Mouse (Mus musculus): ENCODE measurements at regions not wholly inside any gene's neighbourhood (a gene's known extent, or its start where the extent isn't known, plus 50 kb on each side); places are given as distances from the start of the nearest gene placed in this dataset.

DNA sequence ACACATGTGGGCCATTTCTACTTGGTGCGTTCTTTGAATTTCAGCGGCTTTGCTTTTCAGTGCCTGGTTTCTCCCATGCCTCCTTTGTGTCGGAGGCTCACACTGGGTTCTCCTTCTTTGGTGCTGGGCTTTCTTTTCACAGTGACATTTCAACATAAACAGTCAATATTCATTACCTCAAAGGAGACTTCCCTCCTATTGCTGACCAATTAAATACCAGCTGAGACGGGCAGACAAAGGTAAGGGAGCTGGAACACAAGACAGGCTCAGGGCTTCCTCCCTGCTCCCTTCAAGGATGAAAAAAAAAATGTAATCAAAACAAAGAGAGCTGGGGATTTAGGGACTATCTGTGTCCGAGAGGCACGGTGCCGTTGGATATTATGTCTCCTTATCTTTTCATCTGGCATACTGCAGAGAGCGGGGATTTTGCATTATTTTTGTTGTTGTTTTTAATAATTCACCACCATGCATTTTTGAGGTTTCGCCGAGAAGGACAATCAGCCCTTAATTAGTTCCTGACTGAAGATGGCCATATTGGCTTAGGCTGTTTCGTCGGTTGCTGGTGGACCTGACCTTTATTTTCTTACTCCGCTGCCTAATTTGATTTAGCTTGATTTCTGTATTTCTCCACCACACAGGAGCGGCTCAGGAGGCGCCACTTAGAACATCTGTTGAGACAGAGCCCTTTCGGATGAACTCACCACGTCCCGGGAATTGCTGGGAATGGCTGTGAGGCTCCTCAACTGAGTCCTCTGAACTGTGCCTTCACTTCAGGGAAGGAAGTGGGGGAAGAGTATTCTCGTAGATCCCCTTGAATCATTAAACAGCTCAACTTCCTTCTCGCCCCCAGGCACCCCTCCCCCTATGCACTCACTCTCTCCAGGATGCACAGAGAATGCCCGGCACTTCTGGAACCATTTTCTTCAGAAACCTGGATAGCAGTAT, 373.9 kb downstream of the Nr2f2 start:
- DNase-seq: no peak

DNA sequence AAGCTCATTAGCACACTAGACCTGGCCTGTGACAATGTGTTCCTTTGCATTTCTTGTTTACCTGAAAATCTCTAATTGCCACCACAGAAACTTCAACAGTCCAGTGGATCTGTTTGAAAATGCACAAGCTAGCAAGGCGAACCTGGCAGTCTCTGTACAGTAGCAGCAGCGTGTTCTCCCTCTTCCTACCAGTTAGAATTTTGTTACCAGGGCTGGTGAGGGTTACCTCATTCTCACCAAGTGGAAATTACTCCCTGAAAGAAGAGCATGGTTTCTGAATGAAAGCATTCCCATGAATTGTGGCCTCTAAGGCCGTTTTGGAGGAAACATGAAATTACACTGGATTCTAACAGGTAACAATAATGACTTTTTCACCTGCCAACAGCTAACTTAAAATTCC, 374.6 kb downstream of the Nr2f2 start:
- DNase-seq: no peak

DNA sequence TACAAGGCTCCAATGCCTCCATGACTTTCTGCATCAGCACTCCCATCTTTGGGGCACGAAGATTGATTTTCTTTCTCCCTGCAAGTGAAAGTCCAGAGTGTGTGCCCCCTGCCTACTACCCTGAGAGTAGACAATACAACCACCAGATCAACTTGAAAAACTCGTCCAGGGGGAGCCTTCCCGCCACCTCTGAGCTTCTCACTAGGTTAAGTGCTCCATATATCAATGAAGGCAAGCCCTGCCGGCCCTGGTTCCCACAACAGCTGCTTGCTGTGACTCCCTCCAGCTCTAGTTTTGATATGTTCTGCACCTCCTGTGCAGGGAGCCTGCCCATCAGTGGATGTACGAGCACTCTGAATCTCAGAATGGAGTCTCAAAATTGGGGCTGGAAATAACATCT, 377.8 kb downstream of the Nr2f2 start:
- no peak for DNase-seq

DNA sequence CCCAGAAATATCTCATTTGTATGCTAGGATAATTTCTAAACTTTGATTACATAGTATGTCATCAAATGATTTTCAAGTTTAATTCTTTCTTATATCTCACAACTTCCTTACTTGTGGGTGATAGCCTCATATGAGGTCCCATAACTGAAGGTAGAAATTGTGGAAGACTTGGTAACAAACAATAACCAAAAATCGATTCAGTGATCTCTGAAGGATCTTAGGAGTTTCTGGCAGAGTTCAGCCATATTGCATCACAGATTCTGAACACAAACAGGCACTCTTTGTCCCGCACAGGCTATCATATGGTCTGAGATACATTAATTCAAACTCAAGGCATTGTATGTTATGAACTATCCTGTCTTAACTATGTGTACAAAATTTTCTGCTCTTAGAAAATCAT, 385.2 kb downstream of the Nr2f2 start:
- DNase-seq: no peak

DNA sequence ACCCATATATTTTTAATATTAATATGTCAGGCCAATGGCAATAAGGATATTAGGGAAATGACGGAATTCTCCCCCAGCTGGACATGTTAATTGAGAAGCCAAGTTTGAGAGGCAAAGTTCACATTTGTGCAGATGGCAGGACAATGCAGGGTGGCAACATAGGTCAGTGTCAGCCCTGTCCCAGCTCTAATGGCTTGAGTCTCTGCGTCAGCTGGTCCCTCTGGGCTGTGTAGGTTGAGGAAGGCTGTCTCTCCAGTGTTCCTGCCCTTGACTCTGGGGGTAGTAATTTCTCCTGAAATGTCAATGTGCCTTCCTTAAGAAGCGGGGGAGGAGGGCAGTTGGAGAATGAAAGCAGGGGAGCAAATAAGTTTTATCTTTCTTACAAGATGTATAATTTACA, 390.2 kb downstream of the Nr2f2 start:
- no peak for DNase-seq

DNA sequence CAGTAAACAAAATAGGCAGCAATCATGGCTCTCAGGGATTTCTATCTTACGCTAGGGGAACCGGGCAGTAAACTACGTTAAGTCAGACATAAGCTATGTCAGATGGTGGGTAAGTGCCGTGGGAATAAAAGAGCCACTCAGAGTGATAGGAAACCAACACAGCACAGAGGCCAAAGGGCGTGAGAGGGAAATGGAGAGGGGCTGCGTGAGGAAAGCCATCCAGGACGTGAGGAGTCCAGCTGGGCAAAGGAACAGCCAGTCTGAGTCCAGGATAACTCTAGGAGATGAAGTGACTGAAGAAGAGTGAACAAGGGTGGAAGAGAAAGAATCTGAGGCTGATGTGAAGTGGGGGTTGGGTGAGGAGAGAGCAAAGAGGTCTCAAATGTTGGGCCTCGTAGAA, 402.5 kb downstream of the Nr2f2 start:
- no peak for DNase-seq

DNA sequence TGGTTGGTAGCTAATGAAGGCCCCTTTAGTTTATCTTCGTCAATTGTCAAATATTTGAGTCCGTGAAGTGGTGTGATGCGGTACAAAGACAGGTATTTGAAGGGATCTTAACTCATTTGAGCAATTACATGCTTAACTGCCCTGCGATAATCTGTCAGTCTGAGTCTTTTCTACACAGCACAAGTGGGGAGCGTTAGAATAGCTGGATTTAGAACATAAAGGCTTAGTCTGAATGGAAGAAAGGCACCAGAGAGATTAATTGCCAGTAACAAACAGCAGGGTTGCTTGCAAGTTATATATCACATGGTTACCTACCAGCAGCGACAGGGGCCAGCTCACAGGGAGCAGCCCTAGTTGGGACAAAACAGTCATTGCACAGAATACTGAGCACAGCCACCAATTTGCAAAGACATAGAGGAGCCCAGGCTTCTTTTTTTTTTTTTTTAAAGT, 416.3 kb downstream of the Nr2f2 start:
- DNase-seq: no peak

DNA sequence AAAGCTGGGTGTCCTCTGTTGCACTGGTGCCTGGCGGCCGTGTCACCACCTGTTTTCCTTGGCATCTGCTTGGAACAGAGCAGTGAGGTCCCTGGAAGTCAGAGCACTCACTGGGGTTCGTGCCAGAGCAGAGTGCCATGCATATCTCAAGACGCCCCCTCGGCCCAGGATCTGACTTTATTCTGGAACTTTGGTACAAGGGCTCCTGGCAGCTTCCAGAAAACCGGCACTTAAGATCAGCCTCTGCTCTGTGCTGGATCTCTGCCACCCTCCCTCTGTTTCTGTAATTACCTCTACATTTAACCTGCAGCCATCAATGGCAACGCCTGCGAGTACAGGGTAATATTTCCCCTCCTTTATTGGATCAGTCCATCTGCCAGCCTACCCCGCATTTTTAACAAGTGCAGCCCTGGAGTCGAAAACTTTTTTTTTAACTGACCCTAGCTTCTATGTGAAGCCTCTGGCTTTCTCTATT, 416.9 kb downstream of the Nr2f2 start:
- DNase-seq: no peak

DNA sequence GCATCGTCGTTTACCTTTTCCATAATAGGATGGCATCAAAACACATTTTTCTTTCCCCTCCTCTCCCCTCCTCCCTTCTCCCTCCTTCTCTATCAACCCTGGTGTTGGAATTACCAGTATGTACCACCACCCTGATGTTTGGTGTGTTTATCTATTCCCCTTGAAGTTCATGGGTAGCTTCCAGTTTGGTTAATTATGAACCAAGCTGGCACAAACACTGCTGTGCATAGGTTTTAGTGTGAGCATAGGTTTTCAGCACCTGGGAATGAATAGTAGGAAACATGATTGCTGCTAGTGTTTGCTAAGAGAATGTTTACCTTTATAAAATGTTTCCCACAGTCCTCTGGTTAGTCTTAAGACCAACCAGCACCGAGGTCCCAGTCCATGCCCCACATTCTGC, 420.1 kb downstream of the Nr2f2 start:
- DNase-seq: no peak

DNA sequence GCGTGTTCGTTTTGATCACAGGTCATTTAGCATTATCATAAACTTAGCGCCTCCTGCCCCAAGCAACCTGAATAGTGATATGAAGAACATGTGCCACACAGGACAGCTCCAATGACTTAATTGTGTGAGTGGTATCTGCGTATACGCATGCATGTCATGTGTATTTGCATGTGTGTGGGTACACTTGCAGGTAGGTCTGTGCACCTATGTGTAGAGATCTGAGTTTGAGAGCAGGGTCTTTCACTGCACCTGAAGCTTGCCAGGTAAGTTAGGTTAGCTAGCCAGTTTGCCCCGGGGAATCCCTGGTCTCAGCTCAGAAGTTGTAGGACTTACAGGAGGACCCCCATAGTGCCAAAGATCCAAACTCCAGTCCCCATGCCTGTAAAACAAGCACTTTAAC, 424.7 kb downstream of the Nr2f2 start:
- no peak for DNase-seq

DNA sequence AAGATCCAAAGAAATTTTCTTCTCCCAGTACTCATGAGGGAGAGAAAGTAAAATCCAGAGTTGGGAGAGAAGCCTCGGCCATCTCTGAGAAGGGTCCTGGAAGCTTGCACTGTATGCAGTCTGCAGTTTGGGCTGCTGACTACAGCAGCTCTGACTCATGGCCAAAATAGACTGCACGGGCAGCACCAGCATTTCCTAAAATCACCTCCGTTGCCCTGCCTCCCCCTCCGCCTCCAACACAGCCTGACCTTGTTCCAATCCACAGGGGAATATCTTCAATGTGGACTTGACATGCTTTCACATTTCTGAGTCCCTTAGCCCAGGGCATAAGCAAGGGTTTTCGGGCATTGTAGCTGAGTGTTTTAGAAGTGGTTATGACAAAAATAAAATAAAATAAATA, 441.3 kb downstream of the Nr2f2 start:
- no peak for DNase-seq

DNA sequence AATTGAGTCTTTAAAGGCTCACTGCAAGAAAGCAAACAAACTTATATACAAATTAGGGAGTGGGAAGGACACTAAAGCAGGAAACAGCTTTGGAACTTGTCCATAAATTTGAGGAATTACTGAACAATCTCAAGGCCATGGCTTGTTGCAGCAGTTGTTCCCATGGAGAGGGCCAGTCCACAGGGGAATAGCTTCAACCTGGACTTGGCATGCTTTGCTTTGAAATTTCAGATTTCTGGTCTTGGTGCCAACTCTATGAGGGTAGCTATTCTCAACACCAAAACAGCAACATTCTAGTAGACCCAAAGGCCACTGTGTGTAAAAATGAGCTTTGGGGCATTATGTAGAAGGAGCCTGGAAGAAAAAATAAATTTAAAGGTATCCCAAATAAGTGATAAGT, 442.0 kb downstream of the Nr2f2 start:
- DNase-seq: no peak

DNA sequence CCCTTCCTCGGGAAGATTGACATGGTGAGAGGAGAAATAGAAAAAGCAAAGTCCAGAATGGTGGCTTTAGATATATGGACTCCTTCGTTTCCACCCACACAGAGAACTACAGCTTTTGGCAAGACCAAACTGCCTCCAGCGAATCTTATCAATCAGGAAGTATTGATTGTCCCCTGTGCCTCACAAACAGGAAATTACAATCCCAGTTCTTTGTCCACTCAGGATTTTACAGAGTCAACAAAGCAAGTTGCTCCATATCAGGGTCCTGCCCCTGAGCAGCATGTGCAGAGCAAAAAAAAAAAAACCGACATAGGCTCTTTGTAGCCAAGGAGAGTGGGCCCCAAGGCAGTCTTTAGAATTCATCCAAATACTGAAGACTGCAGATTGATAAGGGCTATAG, 454.8 kb downstream of the Nr2f2 start:
- no peak for DNase-seq

DNA sequence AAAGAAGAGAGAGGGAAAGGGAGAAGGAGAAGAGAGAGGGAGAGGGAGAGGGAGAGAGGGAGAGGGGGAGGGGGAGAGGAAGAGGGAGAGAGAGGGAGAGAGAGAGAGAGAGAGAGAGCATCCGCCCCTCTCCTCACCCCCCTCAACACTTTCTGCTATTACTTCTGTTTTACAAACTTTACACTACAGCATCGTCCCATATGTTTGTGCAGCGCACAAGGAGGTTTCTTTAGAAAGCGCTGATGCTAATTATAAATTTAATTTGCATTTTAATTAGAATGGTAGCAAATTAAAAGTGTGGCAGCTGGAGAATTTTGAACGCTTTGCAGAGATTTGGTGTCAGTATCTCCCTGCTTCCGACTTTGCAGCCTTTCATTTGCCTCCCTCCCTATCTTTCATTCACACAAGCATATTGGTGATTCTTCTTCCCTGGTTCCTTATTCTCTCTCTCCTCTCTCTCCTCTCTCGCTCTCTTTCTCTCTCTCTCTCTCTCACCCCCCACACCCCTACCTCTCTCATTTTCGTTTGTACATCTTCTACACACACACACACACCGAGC, 476.0 kb downstream of the Nr2f2 start:
- DNase-seq: no peak

DNA sequence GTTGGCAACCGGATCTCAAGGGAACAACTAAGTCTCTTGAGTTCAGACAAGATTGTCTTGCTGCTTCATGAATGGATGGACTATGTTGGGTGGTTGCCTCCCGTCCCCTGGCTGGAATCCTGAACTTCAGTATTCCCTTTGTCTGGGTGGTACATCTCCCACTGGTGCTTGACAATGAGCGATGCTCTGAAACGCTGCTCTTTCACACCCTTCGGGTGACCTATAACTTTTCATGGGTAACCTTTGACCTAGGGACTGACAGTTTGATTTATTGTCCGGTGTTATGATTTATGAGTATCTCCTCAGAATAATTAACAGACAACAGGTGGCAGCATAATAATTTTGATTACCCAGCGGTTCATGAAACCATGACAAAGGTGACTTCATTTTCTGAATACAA, 478.3 kb downstream of the Nr2f2 start:
- DNase-seq: no peak

DNA sequence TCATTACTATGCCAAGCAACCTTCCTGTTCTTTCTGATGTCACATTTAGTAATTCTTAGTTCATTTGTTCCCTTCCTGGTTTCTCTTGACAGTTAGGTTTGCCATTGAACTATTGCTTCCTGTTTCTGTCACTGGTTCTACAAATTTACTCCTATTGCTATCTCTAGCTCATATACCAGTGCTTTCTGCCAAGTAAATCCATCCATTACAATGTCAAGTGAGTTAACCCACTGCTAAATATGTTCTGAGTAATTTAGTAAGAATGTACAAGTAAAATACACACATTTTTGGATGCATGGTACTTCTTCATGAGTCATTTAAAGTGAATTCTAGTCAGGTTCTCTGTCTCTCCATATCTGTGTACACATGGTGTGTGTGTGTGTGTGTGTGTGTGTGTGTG, 489.5 kb downstream of the Nr2f2 start:
- DNase-seq: no peak

DNA sequence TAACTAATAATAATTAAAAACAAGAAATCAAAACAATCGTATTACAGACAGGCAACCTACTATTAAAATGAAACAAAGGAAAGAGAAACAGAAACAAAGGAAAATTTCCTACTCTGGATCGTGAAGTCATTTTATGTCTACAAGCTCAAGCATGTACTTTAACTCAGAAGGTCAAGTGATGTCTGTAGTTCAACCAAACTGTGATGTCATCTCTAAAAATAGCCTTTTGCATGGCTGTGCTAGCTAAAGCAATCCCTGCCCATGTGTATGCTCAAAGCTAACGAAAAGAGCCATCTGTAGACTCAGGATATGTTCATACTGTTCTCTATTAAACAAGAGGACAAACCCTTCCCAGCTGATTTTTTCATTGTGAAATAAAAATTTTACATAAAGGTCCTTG, 500.7 kb downstream of the Nr2f2 start:
- DNase-seq: no peak

DNA sequence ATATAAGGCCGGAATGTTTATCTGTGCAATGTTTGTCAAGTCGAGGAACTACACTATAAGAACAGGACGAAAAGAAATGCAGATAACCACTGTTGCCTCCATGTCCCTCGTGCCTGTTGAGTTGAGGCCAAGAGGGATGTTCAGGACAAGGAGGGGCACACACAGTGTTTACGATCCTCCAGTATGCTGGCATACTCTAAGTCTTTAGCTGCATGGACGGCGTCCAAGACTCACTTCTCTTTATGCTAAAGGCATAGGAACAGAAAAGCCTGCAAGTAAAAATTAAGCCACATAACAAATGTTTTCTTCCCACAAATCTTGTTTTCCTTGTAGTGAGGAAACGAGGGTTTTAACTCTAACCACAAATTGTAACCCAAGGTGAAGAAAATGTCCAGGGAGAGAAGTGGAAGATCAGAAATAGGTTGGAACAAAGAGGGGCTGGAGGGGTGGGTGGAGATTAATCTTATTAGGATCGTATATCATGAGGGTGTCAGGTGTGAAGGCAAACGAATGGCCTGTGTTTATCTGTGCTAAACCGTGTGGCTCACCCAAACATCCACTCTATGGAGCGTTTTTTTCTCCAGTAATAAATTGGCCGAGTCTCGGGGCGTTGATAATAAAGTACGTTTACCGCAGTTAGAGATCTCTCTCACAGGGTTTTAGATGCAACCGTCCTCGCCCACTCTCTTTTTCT, 521.8 kb downstream of the Nr2f2 start:
- no peak for DNase-seq

DNA sequence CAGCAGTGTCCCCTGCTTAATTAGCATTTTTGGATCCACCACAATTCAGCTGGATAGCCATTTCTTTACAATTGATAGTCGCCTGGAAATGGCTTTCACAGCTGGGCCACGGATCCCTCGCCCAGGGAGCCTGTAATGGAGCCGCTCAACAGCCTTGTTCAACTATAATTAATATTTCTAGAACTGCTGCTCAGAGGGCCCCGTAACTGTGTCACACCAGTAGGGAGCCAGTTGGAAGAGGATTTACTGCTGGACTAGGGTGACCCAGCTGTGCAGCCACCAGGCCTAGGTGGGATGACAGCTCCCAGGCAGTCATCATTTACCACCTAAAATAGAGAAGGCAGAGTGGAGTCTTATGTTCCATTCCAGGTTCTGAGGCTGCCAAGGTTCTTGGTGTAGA, 529.2 kb downstream of the Nr2f2 start:
- DNase-seq: no peak

DNA sequence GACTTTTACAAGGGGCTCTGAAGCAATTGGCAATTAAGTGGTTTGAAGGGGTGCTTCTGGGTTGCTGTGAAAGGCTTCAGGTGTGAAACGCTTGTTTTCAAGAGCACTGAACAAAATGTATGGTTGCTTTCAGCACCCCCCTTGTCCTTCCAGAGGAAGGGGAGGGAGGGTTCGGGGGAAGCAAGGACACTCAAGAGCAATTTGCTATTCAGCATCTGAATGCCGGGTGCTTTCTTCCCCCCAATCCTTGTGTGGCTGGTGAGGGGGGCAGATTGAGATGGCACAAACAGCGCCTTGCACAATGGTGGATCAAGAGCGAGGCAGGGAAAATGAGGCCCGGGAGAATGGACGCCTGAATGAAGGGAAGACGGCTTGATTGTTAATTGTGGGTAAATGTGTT, 539.3 kb downstream of the Nr2f2 start:
- DNase-seq: no peak

DNA sequence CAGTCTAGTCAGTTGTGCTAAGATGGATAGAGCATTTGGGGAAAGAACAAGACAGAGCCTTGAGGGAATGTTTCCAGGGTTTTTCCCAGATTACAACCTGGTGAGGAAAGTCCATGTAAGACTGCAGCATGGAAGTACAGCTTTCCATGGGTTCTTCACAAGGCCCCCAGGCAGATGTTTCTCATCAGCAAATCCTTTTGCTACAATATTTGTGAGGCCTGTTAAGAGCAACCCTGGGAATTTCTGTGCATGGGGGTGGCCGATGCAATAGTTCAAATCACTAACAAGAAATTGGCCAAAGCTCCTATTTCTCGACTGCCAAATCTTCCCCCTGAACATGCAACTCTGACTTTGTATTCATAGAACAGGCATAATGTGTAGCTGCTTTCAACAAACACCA, 546.0 kb downstream of the Nr2f2 start:
- no peak for DNase-seq

DNA sequence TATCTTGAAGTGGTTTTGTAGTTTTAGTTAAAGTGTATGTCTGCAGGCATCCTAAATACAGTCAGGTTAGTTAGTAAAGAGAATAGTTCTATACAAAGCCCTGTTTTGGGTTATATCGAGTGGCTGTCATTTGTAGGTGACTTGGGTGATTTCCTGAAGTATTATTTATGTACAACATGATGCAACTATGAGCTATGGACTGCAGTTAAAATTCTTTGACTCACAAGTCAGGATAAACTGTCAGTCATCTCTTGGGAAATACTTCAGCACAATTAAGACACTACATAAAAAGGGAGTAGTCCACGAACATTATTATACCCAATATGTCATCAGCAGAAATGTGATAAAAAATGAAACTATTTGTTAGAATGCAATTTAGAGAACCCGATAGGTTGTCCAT, 554.2 kb downstream of the Nr2f2 start:
- DNase-seq: no peak

DNA sequence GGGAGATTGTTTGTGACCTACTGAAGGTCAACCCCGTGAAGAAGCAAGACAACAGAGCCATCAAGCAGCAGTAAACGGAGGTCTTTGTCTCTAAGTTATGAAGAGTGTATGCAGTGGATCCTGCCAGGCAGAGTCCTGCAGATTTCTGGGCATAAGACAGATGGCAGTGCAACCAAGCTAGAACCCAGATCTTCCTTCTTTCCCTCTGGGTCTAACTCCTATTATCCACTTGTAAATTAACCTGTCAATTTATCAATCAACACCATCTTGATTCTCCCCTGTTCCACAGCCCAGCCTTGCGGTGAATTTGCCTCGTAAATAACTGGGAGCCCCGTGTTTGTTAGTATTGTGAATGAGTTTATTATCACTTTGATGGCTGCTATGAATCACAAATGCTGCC, 555.7 kb downstream of the Nr2f2 start:
- DNase-seq: no peak

DNA sequence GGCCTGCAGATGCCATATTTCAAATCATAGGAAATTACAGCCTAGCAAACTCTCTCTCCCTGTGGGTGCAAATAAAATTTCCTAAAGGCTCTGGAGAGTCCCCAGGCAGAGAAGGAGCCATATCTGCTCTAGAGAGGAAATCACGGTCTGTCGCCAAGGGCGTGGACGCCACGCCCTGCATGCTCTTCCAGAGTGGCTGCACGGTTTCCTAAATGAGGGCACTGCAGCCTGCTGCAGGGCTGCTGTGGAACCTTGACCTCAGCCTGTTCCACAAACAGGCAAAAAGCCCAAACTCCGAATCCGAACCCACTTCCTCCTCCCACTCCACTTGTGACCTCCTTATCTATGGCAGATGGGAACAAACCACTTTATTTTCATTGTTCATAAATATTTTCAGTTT, 559.3 kb downstream of the Nr2f2 start:
- peak; percentile 1 to 4 for DNase-seq

Measured in lung, adult 18-20 months (tissue).